Mouse (Mus musculus): ENCODE results near the gene Mlf2. TPM values are rescaled to one million over a fixed set of nuclear protein-coding genes. Genes with fewer than 3 reads are reported as not detected.

Gene Mlf2
- total and polyA plus RNA-seq, 2 experiments from 2014 or later, result 296 to 333 TPM

DNA sequence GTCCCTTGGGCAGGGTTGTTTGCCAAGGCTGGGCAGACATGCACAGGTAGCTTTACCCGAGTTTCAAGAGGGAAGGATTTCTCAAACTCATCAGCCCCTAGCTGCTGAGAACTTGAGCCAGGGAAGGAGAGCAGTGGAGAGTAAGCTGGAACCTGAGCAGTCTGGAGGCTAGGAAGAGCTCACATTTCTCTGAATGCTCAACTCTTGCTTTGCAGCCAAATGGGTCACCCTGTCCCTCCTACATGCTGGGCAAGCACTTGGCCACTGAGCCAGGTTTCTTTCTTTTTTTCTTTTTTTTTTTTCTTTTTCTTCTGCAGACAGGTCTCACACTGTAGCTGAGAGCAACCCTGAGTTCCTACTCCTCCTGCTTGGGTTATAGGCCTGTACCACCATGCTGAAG is 5.5 kb downstream of the Mlf2 start:
- H3K36me3 ChIP-seq (replicated peaks; ENCODE audit: control insufficient read depth, insufficient read depth, low read length), result peaks cover 56% of the 10 kb centered on the region
- WGBS, result 78% methylated on average over 1 of the region's 1 CpGs
- no peak for ATAC-seq (ENCODE audit: insufficient read depth, low read depth)
- H3K4me3 ChIP-seq (ENCODE audit: low read depth, low read length), result no peak overlapping the region
- peaks cover 7% of the 10 kb centered on the region for H3K4me1 ChIP-seq (ENCODE audit: control insufficient read depth, insufficient read depth)
- H3K9me3 ChIP-seq (replicated peaks; ENCODE audit: control insufficient read depth, low read length), result no peaks in the 10 kb centered on the region
- H3K9ac ChIP-seq (replicated peaks; ENCODE audit: low read depth, low read length), result no peak overlapping the region
- DNase-seq (ENCODE audit: low spot score), result no peak
- no peak for TF ChIP-seq EP300 (IDR thresholded peaks at IDR 0.05; ENCODE audit: low read depth)
- TF ChIP-seq CTCF (IDR thresholded peaks at IDR 0.05; ENCODE audit: low read depth), result no peak
- no peak overlapping the region for H3K4me2 ChIP-seq (ENCODE audit: low read depth, low read length)
- H3K27me3 ChIP-seq (ENCODE audit: control insufficient read depth, insufficient read depth, low read length), result no peaks in the 10 kb centered on the region
- H3K27ac ChIP-seq (ENCODE audit: low read depth), result no peak overlapping the region

DNA sequence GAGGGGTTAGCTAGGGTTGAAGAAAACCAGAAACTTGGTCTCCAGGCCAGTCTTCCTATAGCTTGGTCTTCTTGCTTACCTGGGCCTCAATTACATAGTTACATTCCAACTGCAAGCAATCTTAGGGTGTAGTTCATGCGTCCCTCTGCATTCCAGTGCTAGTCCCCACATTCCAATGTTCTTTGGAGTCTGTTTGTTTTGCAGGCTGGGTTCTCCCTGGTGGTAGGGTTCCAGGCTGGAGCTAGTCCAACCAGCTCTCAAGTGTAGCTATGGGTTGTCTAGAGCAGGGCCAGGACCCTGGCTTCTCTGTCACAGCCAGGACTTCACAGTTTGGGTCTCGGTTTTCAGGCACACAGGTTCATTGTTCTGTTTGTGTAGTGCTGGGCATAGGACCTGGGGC is 6.3 kb downstream of the Mlf2 start:
- Histone ChIP-seq H3K4me1 (ENCODE audit: control insufficient read depth, insufficient read depth) (peaks cover 2% of the 10 kb centered on the region; the same call in 1 of the 2 replicates), H3K9me3 (replicated peaks; ENCODE audit: control insufficient read depth, low read length) (no peaks in the 10 kb centered on the region), H3K4me3 (ENCODE audit: low read depth, low read length) (no peak overlapping the region), H3K27ac (ENCODE audit: low read depth) (no peak overlapping the region), H3K9ac (replicated peaks; ENCODE audit: low read depth, low read length) (no peak overlapping the region), H3K36me3 (replicated peaks; ENCODE audit: control insufficient read depth, insufficient read depth, low read length) (peaks cover 55% of the 10 kb centered on the region), H3K4me2 (ENCODE audit: low read depth, low read length) (no peak overlapping the region), H3K27me3 (ENCODE audit: control insufficient read depth, insufficient read depth, low read length) (no peaks in the 10 kb centered on the region)
- 77% methylated on average over 2 of the region's 2 CpGs for WGBS
- DNase-seq (ENCODE audit: low spot score), result no peak
- ATAC-seq (ENCODE audit: insufficient read depth, low read depth), result no peak
- TF ChIP-seq EP300 (IDR thresholded peaks at IDR 0.05; ENCODE audit: low read depth) (no peak), CTCF (IDR thresholded peaks at IDR 0.05; ENCODE audit: low read depth) (no peak)

DNA sequence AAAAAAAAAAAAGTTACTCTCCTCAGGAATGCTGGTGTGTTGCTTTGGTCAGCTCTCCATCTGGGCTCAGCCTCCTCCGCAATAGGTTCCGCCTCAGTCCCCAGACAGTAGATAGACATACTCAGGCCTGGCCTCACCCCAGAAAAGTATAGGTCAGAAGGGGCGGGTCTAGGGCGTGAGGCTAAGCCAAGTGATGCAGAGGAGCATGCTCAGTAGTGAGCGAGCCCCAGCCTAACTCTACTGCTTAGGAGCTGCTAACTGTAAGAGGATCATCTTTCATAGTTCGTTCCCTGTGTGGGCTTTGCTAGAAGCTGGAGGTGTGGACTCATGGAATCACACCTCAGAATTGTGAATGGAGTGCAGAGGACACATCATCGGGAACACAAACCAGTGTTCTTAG is 7.4 kb downstream of the Mlf2 start:
- no peaks in the 10 kb centered on the region for H3K9me3 ChIP-seq (replicated peaks; ENCODE audit: control insufficient read depth, low read length)
- no peak overlapping the region for H3K9ac ChIP-seq (replicated peaks; ENCODE audit: low read depth, low read length)
- no peak overlapping the region for H3K4me2 ChIP-seq (ENCODE audit: low read depth, low read length)
- no peak for ATAC-seq (ENCODE audit: insufficient read depth, low read depth)
- TF ChIP-seq CTCF (IDR thresholded peaks at IDR 0.05; ENCODE audit: low read depth), result no peak
- no peak for TF ChIP-seq EP300 (IDR thresholded peaks at IDR 0.05; ENCODE audit: low read depth)
- WGBS, result 90% methylated on average over 7 of the region's 7 CpGs
- H3K4me3 ChIP-seq (ENCODE audit: low read depth, low read length), result no peak overlapping the region
- no peak overlapping the region for H3K27ac ChIP-seq (ENCODE audit: low read depth)
- H3K27me3 ChIP-seq (ENCODE audit: control insufficient read depth, insufficient read depth, low read length), result no peaks in the 10 kb centered on the region
- H3K4me1 ChIP-seq (ENCODE audit: control insufficient read depth, insufficient read depth), result no peaks in the 10 kb centered on the region
- H3K36me3 ChIP-seq (replicated peaks; ENCODE audit: control insufficient read depth, insufficient read depth, low read length), result peaks cover 49% of the 10 kb centered on the region
- DNase-seq (ENCODE audit: low spot score), result no peak

DNA sequence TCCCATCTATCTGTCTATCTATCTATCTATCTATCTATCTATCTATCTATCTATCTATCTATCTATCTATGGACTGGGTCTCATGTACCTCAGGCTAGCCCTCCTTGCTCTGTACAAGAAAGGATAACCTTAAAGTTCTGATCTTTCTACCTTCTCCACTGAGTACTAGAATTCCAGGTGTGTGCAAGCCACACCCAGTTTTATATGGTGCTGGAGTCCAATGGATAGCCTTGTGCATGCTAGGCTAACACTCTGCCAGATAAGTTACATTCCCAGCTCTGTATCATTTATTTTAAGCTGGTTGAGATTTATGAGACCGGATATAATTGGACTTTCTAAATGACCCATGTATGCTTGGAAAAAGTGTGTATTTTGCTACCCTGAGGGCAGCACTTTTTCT is 10.5 kb downstream of the Mlf2 start:
- Histone ChIP-seq H3K4me3 (ENCODE audit: low read depth, low read length) (no peak overlapping the region), H3K4me2 (ENCODE audit: low read depth, low read length) (no peak overlapping the region), H3K9ac (replicated peaks; ENCODE audit: low read depth, low read length) (no peak overlapping the region), H3K27me3 (ENCODE audit: control insufficient read depth, insufficient read depth, low read length) (no peaks in the 10 kb centered on the region), H3K9me3 (replicated peaks; ENCODE audit: control insufficient read depth, low read length) (no peaks in the 10 kb centered on the region), H3K36me3 (replicated peaks; ENCODE audit: control insufficient read depth, insufficient read depth, low read length) (peaks cover 18% of the 10 kb centered on the region; the same call in 1 of the 2 replicates), H3K4me1 (ENCODE audit: control insufficient read depth, insufficient read depth) (no peaks in the 10 kb centered on the region), H3K27ac (ENCODE audit: low read depth) (no peak overlapping the region)
- TF ChIP-seq EP300 (IDR thresholded peaks at IDR 0.05; ENCODE audit: low read depth), result no peak
- no peak for TF ChIP-seq CTCF (IDR thresholded peaks at IDR 0.05; ENCODE audit: low read depth)
- WGBS, result 87% methylated on average over 1 of the region's 1 CpGs
- ATAC-seq (ENCODE audit: insufficient read depth, low read depth) (no peak), DNase-seq (ENCODE audit: low spot score) (no peak)

DNA sequence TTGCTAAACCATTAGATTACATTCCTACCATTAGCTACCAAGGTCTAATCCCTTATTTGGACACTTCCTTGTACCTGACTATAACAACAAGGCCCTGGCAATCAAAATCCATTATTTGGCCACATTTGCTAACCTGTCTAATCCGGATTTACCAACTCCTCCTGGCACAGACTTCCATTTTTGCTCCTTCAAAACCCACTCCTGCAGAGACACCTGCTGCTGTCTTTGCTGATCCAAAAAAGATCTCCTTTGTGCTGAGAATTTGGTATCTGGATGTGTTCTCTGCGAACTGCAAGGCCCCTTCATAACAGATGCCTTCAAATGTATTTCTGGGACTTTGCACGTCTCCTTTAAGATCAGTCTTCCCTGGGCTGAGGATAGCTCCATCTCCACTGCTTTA is 12.3 kb downstream of the Mlf2 start:
- Histone ChIP-seq H3K36me3 (replicated peaks; ENCODE audit: control insufficient read depth, insufficient read depth, low read length) (0 out of 2 replicates have a peak, but pooled peaks cover 5% of the 10 kb centered on the region), H3K27ac (ENCODE audit: low read depth) (no peak overlapping the region), H3K9me3 (replicated peaks; ENCODE audit: control insufficient read depth, low read length) (no peaks in the 10 kb centered on the region), H3K4me2 (ENCODE audit: low read depth, low read length) (no peak overlapping the region), H3K9ac (replicated peaks; ENCODE audit: low read depth, low read length) (no peak overlapping the region), H3K4me1 (ENCODE audit: control insufficient read depth, insufficient read depth) (no peaks in the 10 kb centered on the region), H3K4me3 (ENCODE audit: low read depth, low read length) (no peak overlapping the region), H3K27me3 (ENCODE audit: control insufficient read depth, insufficient read depth, low read length) (no peaks in the 10 kb centered on the region)
- ATAC-seq (ENCODE audit: insufficient read depth, low read depth) (no peak), DNase-seq (ENCODE audit: low spot score) (no peak)
- WGBS, result 76% methylated on average over 3 of the region's 3 CpGs
- no peak for TF ChIP-seq EP300 (IDR thresholded peaks at IDR 0.05; ENCODE audit: low read depth)
- no peak for TF ChIP-seq CTCF (IDR thresholded peaks at IDR 0.05; ENCODE audit: low read depth)

DNA sequence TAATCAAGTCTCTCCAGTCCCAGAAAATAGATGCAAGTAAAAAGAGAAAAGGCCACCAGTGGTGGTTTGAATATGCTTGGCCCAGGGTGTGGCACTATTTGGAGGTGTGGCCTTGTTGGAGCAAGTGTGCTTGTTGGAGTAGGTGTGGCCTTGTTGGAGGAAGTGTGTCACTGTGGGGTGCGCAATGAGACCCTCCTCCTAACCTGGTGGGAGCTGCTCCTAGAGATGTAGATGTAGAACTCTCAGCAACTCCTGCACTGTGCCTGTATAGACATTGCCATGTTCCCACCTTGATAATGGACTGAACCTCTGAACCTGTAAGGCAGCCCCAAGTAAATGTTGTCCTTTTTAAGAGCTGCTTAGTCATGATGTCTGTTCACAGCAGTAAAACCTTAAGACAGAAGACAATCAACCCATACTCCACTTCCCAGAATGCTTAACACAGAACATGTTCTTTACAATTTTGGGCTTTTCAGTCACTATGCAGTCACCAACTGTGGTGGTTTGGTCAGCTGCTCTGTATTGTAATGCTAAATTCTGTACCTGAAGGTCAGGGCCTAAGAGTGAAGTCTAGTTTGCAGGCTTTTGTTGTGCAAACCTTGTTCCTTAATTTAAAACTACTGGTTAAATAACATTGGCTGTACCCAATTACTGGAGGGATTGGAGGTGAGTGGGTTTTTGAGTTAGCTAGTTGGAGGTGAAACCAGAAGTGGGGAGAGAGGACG is 23.0 kb downstream of the Mlf2 start:
- no peak for TF ChIP-seq CTCF (IDR thresholded peaks at IDR 0.05; ENCODE audit: low read depth)
- no peak for TF ChIP-seq EP300 (IDR thresholded peaks at IDR 0.05; ENCODE audit: low read depth)
- Histone ChIP-seq H3K9ac (replicated peaks; ENCODE audit: low read depth, low read length) (no peak overlapping the region), H3K4me3 (ENCODE audit: low read depth, low read length) (no peak overlapping the region), H3K27ac (ENCODE audit: low read depth) (no peak overlapping the region), H3K36me3 (replicated peaks; ENCODE audit: control insufficient read depth, insufficient read depth, low read length) (peaks cover 22% of the 10 kb centered on the region), H3K4me1 (ENCODE audit: control insufficient read depth, insufficient read depth) (no peaks in the 10 kb centered on the region), H3K9me3 (replicated peaks; ENCODE audit: control insufficient read depth, low read length) (no peaks in the 10 kb centered on the region), H3K4me2 (ENCODE audit: low read depth, low read length) (no peak overlapping the region), H3K27me3 (ENCODE audit: control insufficient read depth, insufficient read depth, low read length) (no peaks in the 10 kb centered on the region)
- 91% methylated on average over 2 of the region's 2 CpGs for WGBS
- DNase-seq (ENCODE audit: low spot score), result no peak
- no peak for ATAC-seq (ENCODE audit: insufficient read depth, low read depth)
